Mouse (Mus musculus) heart, embryonic 13.5 days (tissue): ENCODE measurements at regions not wholly inside any gene's neighbourhood (a gene's known extent, or its start where the extent isn't known, plus 50 kb on each side); places are given as distances from the start of the nearest gene placed in this dataset.

Source experiments
- ATAC-seq: fragments of 200-750 bp; cut with Nextera tagmentation; 2 replicates; pipeline ENCODE4 v1.8.0; 2017; ENCODE audit warnings: moderate TSS enrichment; ENCODE audit not compliant: insufficient number of reproducible peaks, low FRiP score, low TSS enrichment; ENCODE audit errors: extremely low read depth
- H3K27ac ChIP-seq: fragments of 300-500 bp; sonication (generic); replicated peaks from 2 replicates; pipeline ENCODE4 v1.5.1; 2015; ENCODE audit warnings: moderate library complexity, mild to moderate bottlenecking, inconsistent platforms
- H3K27me3 ChIP-seq: fragments of 300-500 bp; sonication (generic); replicated peaks from 2 replicates; pipeline ENCODE4 v1.6.1; 2015; ENCODE audit warnings: mild to moderate bottlenecking, inconsistent platforms
- H3K36me3 ChIP-seq: fragments of 300-500 bp; sonication (generic); 2 replicates; pipeline ENCODE4 v1.6.1; 2015; ENCODE audit warnings: mild to moderate bottlenecking, inconsistent platforms
- H3K4me1 ChIP-seq: fragments of 300-500 bp; sonication (generic); 2 replicates; pipeline ENCODE4 v1.6.1; 2015; ENCODE audit warnings: inconsistent platforms
- H3K4me2 ChIP-seq: fragments of 300-500 bp; sonication (generic); 2 replicates; pipeline ENCODE4 v1.6.1; 2015; ENCODE audit warnings: inconsistent platforms, mild to moderate bottlenecking, moderate library complexity
- H3K4me3 ChIP-seq: fragments of 300-500 bp; sonication (generic); 2 replicates; pipeline ENCODE4 v1.5.1; 2015; ENCODE audit warnings: moderate library complexity, mild to moderate bottlenecking, inconsistent platforms
- H3K9ac ChIP-seq: fragments of 300-500 bp; sonication (generic); 2 replicates; pipeline ENCODE4 v1.6.1; 2015; ENCODE audit warnings: inconsistent platforms, mild to moderate bottlenecking, moderate library complexity
- H3K9me3 ChIP-seq: fragments of 300-500 bp; sonication (generic); 2 replicates; pipeline ENCODE4 v1.6.1; 2016; ENCODE audit warnings: inconsistent platforms
- WGBS: fragments of 180-500 bp; shearing (Covaris S2); methylation state at CpG from one replicate; pipeline ENCODE4 v1.1.7; 2015; ENCODE audit warnings: mixed read lengths; 5-methylcytosine and 5-hydroxymethylcytosine counted together

DNA sequence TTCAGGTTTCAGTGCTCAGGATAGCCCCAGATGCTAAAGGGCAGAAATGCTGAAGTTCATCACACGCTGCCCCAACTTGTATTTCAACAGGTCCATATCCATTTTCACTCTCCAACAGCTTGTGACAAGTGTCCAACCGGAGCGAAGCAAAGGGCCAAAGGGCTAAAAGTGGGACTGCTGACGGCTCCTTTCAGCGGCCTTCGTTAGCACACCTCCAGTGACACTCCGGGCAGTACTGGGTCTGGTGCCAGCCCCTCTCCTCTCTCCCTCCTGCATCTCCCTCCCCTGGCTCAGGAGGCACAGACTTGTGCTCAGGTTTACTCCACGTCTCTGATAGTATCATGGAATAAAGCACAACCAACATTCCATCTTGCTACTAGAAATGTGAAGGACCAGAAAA is 263.3 kb upstream of the Zfp703 start:
- Histone ChIP-seq H3K4me1 (peaks cover 9% of the 10 kb centered on the region; the same call in 1 of the 2 replicates), H3K36me3 (no peaks in the 10 kb centered on the region), H3K9ac (no peak overlapping the region), H3K27ac (no peak overlapping the region), H3K27me3 (peaks cover 24% of the 10 kb centered on the region), H3K9me3 (peaks cover 3% of the 10 kb centered on the region; the same call in 1 of the 2 replicates), H3K4me2 (no peak overlapping the region), H3K4me3 (no peak overlapping the region)
- WGBS, result 55% methylated on average over 8 of the region's 8 CpGs
- 0 out of 2 replicates have a peak, but pooled peaks have one; percentile 46 for ATAC-seq

DNA sequence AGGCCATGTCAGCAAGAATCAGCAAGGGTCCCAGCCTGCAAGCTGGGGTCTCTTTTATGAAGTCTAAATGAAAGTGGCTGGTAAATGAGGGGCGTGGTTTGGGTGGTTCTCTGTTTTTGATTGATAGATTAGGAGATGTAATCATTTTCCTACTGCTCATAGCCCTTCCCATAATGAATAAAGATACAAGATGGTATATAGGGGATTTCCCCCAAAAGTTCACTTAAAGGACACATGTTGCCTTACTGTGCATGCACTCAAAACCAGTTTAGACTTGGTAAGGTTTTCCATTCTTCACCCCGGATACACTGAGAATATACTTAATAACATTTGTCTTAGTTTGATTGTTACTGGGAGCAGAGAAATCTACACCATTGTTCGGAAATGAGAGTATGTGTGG is 262.4 kb upstream of the Zfp703 start:
- H3K27me3 ChIP-seq, result peaks cover 16% of the 10 kb centered on the region
- no peak overlapping the region for H3K4me3 ChIP-seq
- no peak overlapping the region for H3K4me2 ChIP-seq
- no peak overlapping the region for H3K27ac ChIP-seq
- ATAC-seq, result no peak
- peaks cover 9% of the 10 kb centered on the region; the same call in 1 of the 2 replicates for H3K4me1 ChIP-seq
- H3K9me3 ChIP-seq, result peaks cover 6% of the 10 kb centered on the region; the same call in 1 of the 2 replicates
- no peak overlapping the region for H3K9ac ChIP-seq
- WGBS, result 76% methylated on average over 3 of the region's 3 CpGs
- H3K36me3 ChIP-seq, result no peaks in the 10 kb centered on the region

DNA sequence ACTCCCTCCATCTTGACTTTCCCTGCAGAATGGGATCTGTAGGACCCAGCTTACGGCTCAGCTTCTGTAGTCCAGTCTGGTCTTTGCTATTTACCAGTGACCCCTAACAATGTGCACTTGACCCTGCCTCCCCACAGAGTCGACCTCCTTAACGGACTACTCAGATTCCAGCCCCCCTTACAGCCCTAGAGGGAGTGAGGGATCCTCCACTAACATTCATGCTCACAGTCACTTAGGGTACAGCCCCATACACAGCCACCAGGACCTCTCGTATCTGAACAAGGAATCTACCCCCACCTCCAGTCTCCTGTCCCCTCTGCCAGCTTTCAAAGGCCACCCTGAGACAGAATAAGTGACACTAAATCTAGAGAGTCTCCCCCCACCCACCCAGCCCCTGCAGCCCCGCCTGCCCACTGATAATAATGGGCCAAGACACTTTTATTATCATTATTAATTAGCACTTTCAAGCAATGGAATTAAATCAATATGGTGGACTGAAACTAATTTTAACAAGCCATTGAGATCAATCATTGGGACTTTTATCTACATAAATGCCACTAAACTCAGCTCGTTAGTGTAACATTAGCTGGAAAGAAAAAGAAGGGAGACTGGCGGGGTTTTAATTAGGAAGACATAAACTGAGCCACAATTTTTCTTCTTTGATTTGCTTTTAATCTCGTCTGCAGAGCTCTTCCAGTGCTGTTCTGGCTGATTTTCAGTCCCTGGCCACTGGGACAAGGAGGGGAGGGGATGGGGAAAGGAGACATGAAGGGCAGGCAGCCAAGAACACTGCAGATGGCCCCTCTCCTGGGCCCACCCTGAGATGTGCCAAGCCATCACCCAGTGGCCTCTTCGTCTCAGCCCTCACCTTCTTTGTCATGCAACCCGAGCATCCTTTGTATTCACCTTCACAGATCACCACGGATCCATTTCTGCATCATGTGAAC is 258.4 kb upstream of the Zfp703 start:
- ATAC-seq, result no peak
- H3K4me1 ChIP-seq, result 0 out of 2 replicates have a peak, but pooled peaks cover 3% of the 10 kb centered on the region

DNA sequence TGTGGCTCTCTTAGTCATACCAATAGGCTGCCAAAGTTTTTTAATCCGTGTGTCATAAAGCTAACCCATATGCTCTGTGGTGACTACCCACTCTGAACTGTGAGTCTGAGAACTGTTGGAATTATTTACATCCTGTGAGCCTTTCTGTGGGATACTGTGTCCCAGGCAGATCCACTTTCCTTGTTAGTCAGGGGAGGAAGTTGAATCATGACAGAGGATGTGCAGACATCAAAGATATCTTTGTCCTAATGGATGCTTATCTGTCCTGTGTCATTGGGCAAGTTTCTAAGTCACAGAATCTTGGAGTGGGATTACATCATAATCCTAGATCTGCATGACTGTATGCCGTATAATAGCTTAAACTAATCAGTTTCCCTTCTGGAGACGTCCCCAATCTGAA is 254.4 kb upstream of the Zfp703 start:
- 50% methylated on average over 3 of the region's 3 CpGs for WGBS
- Histone ChIP-seq H3K36me3 (no peaks in the 10 kb centered on the region), H3K4me3 (no peak overlapping the region), H3K27ac (no peak overlapping the region), H3K27me3 (peaks cover 11% of the 10 kb centered on the region), H3K4me1 (peaks cover 5% of the 10 kb centered on the region), H3K9me3 (0 out of 2 replicates have a peak, but pooled peaks cover 2% of the 10 kb centered on the region), H3K4me2 (no peak overlapping the region), H3K9ac (no peak overlapping the region)
- ATAC-seq, result no peak

More for the DNA sequence above, 258.4 kb upstream of the Zfp703 start:
- Histone ChIP-seq H3K4me3 (no peak overlapping the region), H3K36me3 (no peaks in the 10 kb centered on the region), H3K4me2 (no peak overlapping the region), H3K27me3 (peaks cover 16% of the 10 kb centered on the region), H3K27ac (no peak overlapping the region), H3K9me3 (0 out of 2 replicates have a peak, but pooled peaks cover 2% of the 10 kb centered on the region), H3K9ac (no peak overlapping the region)
- WGBS, result 70% methylated on average over 11 of the region's 11 CpGs

DNA sequence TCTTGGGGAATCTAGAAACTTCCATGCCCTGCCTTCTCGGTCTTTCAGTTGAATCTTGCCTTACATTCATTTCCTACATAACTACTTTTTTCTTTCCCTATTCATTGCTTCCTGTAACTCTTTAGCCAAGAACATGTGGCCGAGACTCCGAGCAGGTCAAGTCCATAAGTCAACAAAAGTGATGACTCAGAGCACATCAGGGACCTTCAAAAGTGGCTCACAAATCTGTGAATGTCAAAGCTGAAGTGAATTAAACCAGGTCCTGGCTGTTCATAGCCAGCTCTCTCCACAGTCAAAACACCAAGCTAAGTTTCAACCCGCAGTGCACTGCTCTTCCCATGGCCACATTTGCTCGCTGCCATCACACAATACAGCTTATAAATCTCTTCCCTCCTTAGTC is 252.5 kb upstream of the Zfp703 start:
- Histone ChIP-seq H3K4me3 (no peak overlapping the region), H3K27ac (no peak overlapping the region), H3K27me3 (peaks cover 14% of the 10 kb centered on the region), H3K4me2 (no peak overlapping the region), H3K4me1 (peaks cover 5% of the 10 kb centered on the region), H3K9me3 (no peaks in the 10 kb centered on the region), H3K9ac (no peak overlapping the region), H3K36me3 (no peaks in the 10 kb centered on the region)
- ATAC-seq, result no peak
- 63% methylated on average over 5 of the region's 5 CpGs for WGBS

DNA sequence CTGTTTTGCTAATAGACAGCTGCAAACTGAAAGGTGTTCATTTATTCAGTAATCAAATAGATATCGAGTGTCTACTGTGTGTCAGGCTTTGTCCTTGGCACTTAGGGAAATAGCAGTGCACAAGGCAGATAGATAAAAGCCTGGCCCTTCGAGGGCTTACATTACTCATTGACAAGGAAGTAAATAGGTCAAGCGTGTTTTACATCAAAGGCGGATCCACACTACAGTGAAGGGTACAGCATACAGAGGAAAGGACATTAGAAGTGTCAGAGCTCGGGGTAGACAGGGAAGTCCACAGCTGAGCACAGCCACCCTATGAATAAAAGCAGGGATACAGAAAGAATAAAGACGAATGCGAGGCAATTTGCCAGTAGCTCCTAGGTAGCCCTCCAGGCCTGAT is 251.6 kb upstream of the Zfp703 start:
- 46% methylated on average over 7 of the region's 7 CpGs for WGBS
- Histone ChIP-seq H3K4me3 (no peak overlapping the region), H3K9ac (no peak overlapping the region), H3K36me3 (no peaks in the 10 kb centered on the region), H3K4me2 (no peak overlapping the region), H3K27me3 (peaks cover 14% of the 10 kb centered on the region), H3K9me3 (no peaks in the 10 kb centered on the region), H3K27ac (no peak overlapping the region), H3K4me1 (peaks cover 5% of the 10 kb centered on the region)
- ATAC-seq, result no peak

DNA sequence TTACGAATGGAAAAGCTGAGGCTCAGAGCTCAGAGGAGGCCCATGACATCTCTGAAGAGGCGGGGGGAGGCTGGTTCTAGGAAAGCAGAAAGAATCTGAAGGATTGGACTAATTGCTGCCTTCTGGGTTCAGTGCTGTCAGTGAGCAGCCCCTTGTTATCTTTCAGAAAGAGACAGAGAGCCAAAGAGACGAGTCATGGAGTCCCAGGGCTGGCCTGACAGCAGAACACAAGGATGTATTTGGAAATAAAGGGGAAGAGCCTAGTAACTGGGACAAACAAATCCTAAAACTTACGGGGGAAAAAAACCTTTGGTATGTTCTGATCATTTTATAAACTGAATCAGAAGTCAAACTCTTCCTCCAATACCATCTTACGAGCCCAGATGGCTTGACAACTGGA is 247.8 kb upstream of the Zfp703 start:
- peaks cover 5% of the 10 kb centered on the region for H3K4me1 ChIP-seq
- no peak overlapping the region for H3K4me2 ChIP-seq
- peaks cover 9% of the 10 kb centered on the region for H3K27me3 ChIP-seq
- WGBS, result 63% methylated on average over 5 of the region's 5 CpGs
- no peaks in the 10 kb centered on the region for H3K9me3 ChIP-seq
- H3K9ac ChIP-seq, result no peak overlapping the region
- no peak overlapping the region for H3K4me3 ChIP-seq
- no peak for ATAC-seq
- H3K36me3 ChIP-seq, result no peaks in the 10 kb centered on the region
- H3K27ac ChIP-seq, result no peak overlapping the region

DNA sequence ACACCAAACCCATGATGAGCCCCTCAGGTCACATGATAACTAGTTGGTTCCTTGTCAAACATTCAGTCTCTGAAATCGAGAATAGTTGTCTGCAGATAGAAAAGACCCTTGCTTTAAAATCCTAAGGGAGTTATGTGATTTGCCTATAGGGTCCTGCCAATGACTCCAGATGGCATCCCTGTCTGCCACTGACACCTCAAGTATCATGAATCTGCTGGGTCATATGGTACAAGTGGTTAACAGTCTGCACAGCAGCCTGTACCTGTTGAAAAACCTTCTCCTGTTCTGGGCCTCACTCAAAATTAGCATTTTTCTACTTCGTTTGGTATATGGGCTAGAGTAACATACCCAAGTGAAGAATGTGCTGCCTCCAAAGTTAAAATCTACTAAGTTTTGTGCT is 246.0 kb upstream of the Zfp703 start:
- 79% methylated on average over 2 of the region's 2 CpGs for WGBS
- no peak overlapping the region for H3K9ac ChIP-seq
- H3K27me3 ChIP-seq, result peaks cover 6% of the 10 kb centered on the region; the same call in 1 of the 2 replicates
- H3K9me3 ChIP-seq, result no peaks in the 10 kb centered on the region
- no peak overlapping the region for H3K27ac ChIP-seq
- H3K36me3 ChIP-seq, result no peaks in the 10 kb centered on the region
- no peaks in the 10 kb centered on the region for H3K4me1 ChIP-seq
- ATAC-seq, result no peak
- no peak overlapping the region for H3K4me2 ChIP-seq
- H3K4me3 ChIP-seq, result no peak overlapping the region

DNA sequence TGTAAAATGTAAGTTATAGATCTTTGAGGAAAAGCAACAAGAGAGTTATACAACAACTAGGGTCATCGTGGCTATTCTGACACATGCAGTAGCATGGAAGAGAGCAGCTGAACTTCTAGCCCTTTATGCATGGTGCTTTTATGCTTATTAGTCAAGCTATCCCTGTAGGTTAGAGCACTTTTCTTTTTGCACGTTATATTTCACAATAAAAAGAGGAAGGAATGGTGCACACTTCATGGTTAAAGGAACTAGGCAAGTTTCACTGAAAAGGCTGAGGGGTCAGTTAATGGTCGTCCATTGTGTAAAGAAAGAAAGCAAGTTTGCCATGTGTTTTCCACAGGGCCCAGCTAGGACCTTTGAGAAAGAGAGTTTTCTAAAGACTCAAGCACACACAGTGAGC is 232.7 kb upstream of the Zfp703 start:
- WGBS, result 74% methylated on average over 3 of the region's 3 CpGs

DNA sequence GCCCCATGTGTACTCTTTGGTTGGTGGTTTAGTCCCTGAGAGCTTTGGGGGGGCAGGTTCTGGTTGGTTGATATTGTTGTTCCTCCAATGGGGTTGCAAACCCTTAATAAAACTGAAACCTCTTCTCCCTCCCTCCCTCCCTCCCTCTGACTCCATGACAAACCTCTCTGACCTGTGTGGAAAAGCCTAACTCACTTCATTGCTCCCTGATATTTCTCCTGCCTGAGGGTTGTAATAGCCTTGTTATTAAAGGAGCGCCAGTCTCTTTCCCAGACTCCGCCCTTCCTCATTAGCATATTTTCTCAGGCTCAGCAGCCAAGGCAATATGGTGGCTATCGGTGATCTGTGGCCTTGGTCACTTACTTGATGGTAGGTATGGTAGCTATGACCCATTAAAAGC is 230.3 kb upstream of the Zfp703 start:
- no peak for ATAC-seq
- no peak overlapping the region for H3K4me2 ChIP-seq

More for the DNA sequence above, 232.7 kb upstream of the Zfp703 start:
- no peak for ATAC-seq
- H3K4me1 ChIP-seq, result peaks cover 6% of the 10 kb centered on the region
- H3K9ac ChIP-seq, result no peak overlapping the region
- H3K27ac ChIP-seq, result no peak overlapping the region
- no peak overlapping the region for H3K4me3 ChIP-seq
- H3K27me3 ChIP-seq, result peaks cover 23% of the 10 kb centered on the region
- no peaks in the 10 kb centered on the region for H3K9me3 ChIP-seq
- H3K36me3 ChIP-seq, result no peaks in the 10 kb centered on the region
- no peak overlapping the region for H3K4me2 ChIP-seq

DNA sequence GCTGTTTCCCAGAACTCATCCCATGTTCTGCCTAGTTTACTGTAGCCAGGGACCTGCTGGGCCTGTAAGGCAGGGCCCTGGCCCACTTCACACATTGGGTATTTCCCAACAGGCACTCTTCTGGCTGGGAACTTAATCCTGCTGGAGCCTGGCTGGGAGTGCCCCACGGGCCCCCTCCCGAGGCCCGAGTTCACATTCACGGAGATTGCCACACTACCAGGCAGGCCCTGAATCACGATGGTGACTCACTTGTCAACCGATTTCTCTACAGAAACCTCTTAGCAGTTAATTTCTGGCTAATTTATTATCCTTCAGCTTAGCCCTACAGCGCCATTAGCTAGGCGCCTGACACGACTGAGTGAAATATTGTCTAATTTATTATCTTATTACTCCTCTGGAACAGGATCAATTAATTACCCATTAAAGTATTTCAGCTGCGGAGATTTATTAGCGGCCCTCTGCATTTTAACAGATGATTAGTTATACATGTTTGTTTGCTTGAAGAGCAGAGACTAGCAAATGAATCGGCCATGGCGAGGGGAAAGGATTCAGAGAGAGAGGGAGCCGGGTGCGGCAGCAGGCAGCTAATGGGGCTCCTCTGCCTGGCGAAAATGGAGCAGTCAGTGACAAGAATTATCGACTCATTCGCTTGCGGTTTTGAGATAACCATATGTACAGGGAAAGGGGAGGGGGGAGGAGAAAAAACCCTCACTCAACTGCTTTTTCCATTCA is 229.7 kb upstream of the Zfp703 start:
- Histone ChIP-seq H3K9ac (no peak overlapping the region), H3K4me3 (no peak overlapping the region), H3K27me3 (peaks cover 29% of the 10 kb centered on the region), H3K27ac (no peak overlapping the region), H3K36me3 (no peaks in the 10 kb centered on the region), H3K9me3 (no peaks in the 10 kb centered on the region), H3K4me1 (peaks cover 8% of the 10 kb centered on the region), H3K4me2 (no peak overlapping the region)
- WGBS, result 53% methylated on average over 19 of the region's 19 CpGs
- no peak for ATAC-seq

More for the DNA sequence above, 230.3 kb upstream of the Zfp703 start:
- Histone ChIP-seq H3K9ac (no peak overlapping the region), H3K36me3 (no peaks in the 10 kb centered on the region), H3K4me1 (peaks cover 8% of the 10 kb centered on the region), H3K4me3 (no peak overlapping the region), H3K27me3 (peaks cover 29% of the 10 kb centered on the region), H3K9me3 (no peaks in the 10 kb centered on the region), H3K27ac (no peak overlapping the region)
- 83% methylated on average over 3 of the region's 3 CpGs for WGBS
